Mouse (Mus musculus): Measurements from ENCODE around the gene Ccdc73.

- TF ChIP-seq POLR2A (IDR thresholded peaks at IDR 0.05; ENCODE audit: low read depth, low read length) (no peak), CTCF (IDR thresholded peaks at IDR 0.05; ENCODE audit: extremely low read depth, insufficient read depth, insufficient read length, insufficient replicate concordance) (no peak)
Observed at GRCm38 (mm10) chr2:104981712-104982111, 114.1 kb downstream of the Ccdc73 start.

Data from spleen, adult 2 months (tissue).